Mouse (Mus musculus): ENCODE results near the gene Adk. TPM values are rescaled to one million over a fixed set of nuclear protein-coding genes. Genes with fewer than 3 reads are reported as not detected.

The Adk gene
- polyA plus RNA-seq, 1 experiment = 18.5 TPM

GRCm38 (mm10) chr14:21455654-21456350, 403.4 kb downstream of the Adk start:
- H3K36me3 ChIP-seq (ENCODE audit: control insufficient read depth, insufficient read depth, low read length) = no peaks in the 10 kb centered on the region
- 95% methylated on average over 7 of the region's 7 CpGs for WGBS
- H3K27me3 ChIP-seq (ENCODE audit: control insufficient read depth, insufficient read depth, low read length) = no peaks in the 10 kb centered on the region
- H3K4me1 ChIP-seq (replicated peaks; ENCODE audit: control insufficient read depth, insufficient read depth, low read length) = no peaks in the 10 kb centered on the region
- no peak overlapping the region for H3K27ac ChIP-seq (ENCODE audit: control insufficient read depth, insufficient read depth, low read length)
- TF ChIP-seq CTCF (IDR thresholded peaks at IDR 0.05; ENCODE audit: borderline replicate concordance, control insufficient read depth, extremely low read depth, insufficient read depth, low read length, poor library complexity) = no peak
- TF ChIP-seq POLR2A (IDR thresholded peaks at IDR 0.05; ENCODE audit: control insufficient read depth, extremely low read depth, insufficient read depth, low read length, poor library complexity) = no peak
- no peak overlapping the region for H3K4me3 ChIP-seq (ENCODE audit: control insufficient read depth, insufficient read depth, low read length)
- no peak for DNase-seq

- TF ChIP-seq CTCF (IDR thresholded peaks at IDR 0.05; ENCODE audit: borderline replicate concordance, control insufficient read depth, extremely low read depth, insufficient read depth, low read length, poor library complexity) = no peak
- TF ChIP-seq POLR2A (IDR thresholded peaks at IDR 0.05; ENCODE audit: control insufficient read depth, extremely low read depth, insufficient read depth, low read length, poor library complexity) = no peak
- Histone ChIP-seq H3K36me3 (ENCODE audit: control insufficient read depth, insufficient read depth, low read length) (no peaks in the 10 kb centered on the region), H3K27ac (ENCODE audit: control insufficient read depth, insufficient read depth, low read length) (no peak overlapping the region; the same call in 1 of the 2 replicates), H3K4me3 (ENCODE audit: control insufficient read depth, insufficient read depth, low read length) (no peak overlapping the region), H3K4me1 (replicated peaks; ENCODE audit: control insufficient read depth, insufficient read depth, low read length) (no peaks in the 10 kb centered on the region), H3K27me3 (ENCODE audit: control insufficient read depth, insufficient read depth, low read length) (no peaks in the 10 kb centered on the region)
- no peak for DNase-seq
Measured at GRCm38 (mm10) chr14:21456526-21456925, 404.2 kb downstream of the Adk start.

GRCm38 (mm10) chr14:21457876-21458275, 405.5 kb downstream of the Adk start:
- H3K27me3 ChIP-seq (ENCODE audit: control insufficient read depth, insufficient read depth, low read length) = no peaks in the 10 kb centered on the region
- no peak for DNase-seq
- no peak overlapping the region for H3K4me3 ChIP-seq (ENCODE audit: control insufficient read depth, insufficient read depth, low read length)
- no peaks in the 10 kb centered on the region for H3K36me3 ChIP-seq (ENCODE audit: control insufficient read depth, insufficient read depth, low read length)
- no peak overlapping the region for H3K27ac ChIP-seq (ENCODE audit: control insufficient read depth, insufficient read depth, low read length)
- WGBS = 92% methylated on average over 5 of the region's 5 CpGs
- H3K4me1 ChIP-seq (replicated peaks; ENCODE audit: control insufficient read depth, insufficient read depth, low read length) = no peaks in the 10 kb centered on the region
- no peak for TF ChIP-seq POLR2A (IDR thresholded peaks at IDR 0.05; ENCODE audit: control insufficient read depth, extremely low read depth, insufficient read depth, low read length, poor library complexity)
- no peak for TF ChIP-seq CTCF (IDR thresholded peaks at IDR 0.05; ENCODE audit: borderline replicate concordance, control insufficient read depth, extremely low read depth, insufficient read depth, low read length, poor library complexity)

GRCm38 (mm10) chr14:21458696-21459095, 406.3 kb downstream of the Adk start:
- WGBS = 92% methylated on average over 7 of the region's 7 CpGs
- no peaks in the 10 kb centered on the region for H3K4me1 ChIP-seq (replicated peaks; ENCODE audit: control insufficient read depth, insufficient read depth, low read length)
- no peak for DNase-seq
- H3K27ac ChIP-seq (ENCODE audit: control insufficient read depth, insufficient read depth, low read length) = no peak overlapping the region
- no peaks in the 10 kb centered on the region for H3K27me3 ChIP-seq (ENCODE audit: control insufficient read depth, insufficient read depth, low read length)
- TF ChIP-seq CTCF (IDR thresholded peaks at IDR 0.05; ENCODE audit: borderline replicate concordance, control insufficient read depth, extremely low read depth, insufficient read depth, low read length, poor library complexity) = no peak
- no peak for TF ChIP-seq POLR2A (IDR thresholded peaks at IDR 0.05; ENCODE audit: control insufficient read depth, extremely low read depth, insufficient read depth, low read length, poor library complexity)
- H3K36me3 ChIP-seq (ENCODE audit: control insufficient read depth, insufficient read depth, low read length) = no peaks in the 10 kb centered on the region
- no peak overlapping the region for H3K4me3 ChIP-seq (ENCODE audit: control insufficient read depth, insufficient read depth, low read length)

GRCm38 (mm10) chr14:21459163-21459562, 406.8 kb downstream of the Adk start:
- no peak for DNase-seq
- H3K4me3 ChIP-seq (ENCODE audit: control insufficient read depth, insufficient read depth, low read length) = no peak overlapping the region
- WGBS = 91% methylated on average over 4 of the region's 4 CpGs

GRCm38 (mm10) chr14:21462398-21462797, 410.0 kb downstream of the Adk start:
- Histone ChIP-seq H3K4me1 (replicated peaks; ENCODE audit: control insufficient read depth, insufficient read depth, low read length) (no peaks in the 10 kb centered on the region), H3K27ac (ENCODE audit: control insufficient read depth, insufficient read depth, low read length) (no peak overlapping the region), H3K27me3 (ENCODE audit: control insufficient read depth, insufficient read depth, low read length) (no peaks in the 10 kb centered on the region), H3K36me3 (ENCODE audit: control insufficient read depth, insufficient read depth, low read length) (no peaks in the 10 kb centered on the region), H3K4me3 (ENCODE audit: control insufficient read depth, insufficient read depth, low read length) (no peak overlapping the region)
- TF ChIP-seq CTCF (IDR thresholded peaks at IDR 0.05; ENCODE audit: borderline replicate concordance, control insufficient read depth, extremely low read depth, insufficient read depth, low read length, poor library complexity) (no peak), POLR2A (IDR thresholded peaks at IDR 0.05; ENCODE audit: control insufficient read depth, extremely low read depth, insufficient read depth, low read length, poor library complexity) (no peak)
- no peak for DNase-seq
- WGBS = 97% methylated on average over 3 of the region's 3 CpGs

More at GRCm38 (mm10) chr14:21459163-21459562, 406.8 kb downstream of the Adk start:
- no peak for TF ChIP-seq CTCF (IDR thresholded peaks at IDR 0.05; ENCODE audit: borderline replicate concordance, control insufficient read depth, extremely low read depth, insufficient read depth, low read length, poor library complexity)
- no peak for TF ChIP-seq POLR2A (IDR thresholded peaks at IDR 0.05; ENCODE audit: control insufficient read depth, extremely low read depth, insufficient read depth, low read length, poor library complexity)
- H3K27me3 ChIP-seq (ENCODE audit: control insufficient read depth, insufficient read depth, low read length) = no peaks in the 10 kb centered on the region
- H3K27ac ChIP-seq (ENCODE audit: control insufficient read depth, insufficient read depth, low read length) = no peak overlapping the region
- no peaks in the 10 kb centered on the region for H3K36me3 ChIP-seq (ENCODE audit: control insufficient read depth, insufficient read depth, low read length)
- no peaks in the 10 kb centered on the region for H3K4me1 ChIP-seq (replicated peaks; ENCODE audit: control insufficient read depth, insufficient read depth, low read length)

Data from thymus, adult 2 months (tissue).